Mouse (Mus musculus): ENCODE measurements around the gene Tmprss7. TPM values are rescaled to one million over a fixed set of nuclear protein-coding genes. Genes with fewer than 3 reads are reported as not detected.

Tmprss7 gene
- polyA plus RNA-seq, 1 experiment from 2014 or later, result 0.50 TPM

GRCm38 (mm10) chr16:45666136-45666535 is 27.3 kb downstream of the Tmprss7 start:
- Histone ChIP-seq H3K9me3 (ENCODE audit: control insufficient read depth, low read length) (no peaks in the 10 kb centered on the region), H3K9ac (ENCODE audit: low read depth, low read length) (no peak overlapping the region), H3K4me1 (ENCODE audit: control insufficient read depth, insufficient read depth, low read depth, low read length) (no peaks in the 10 kb centered on the region), H3K4me2 (ENCODE audit: low read length) (no peak overlapping the region), H3K27ac (ENCODE audit: low read depth, low read length) (no peak overlapping the region), H3K36me3 (ENCODE audit: control insufficient read depth, insufficient read depth, low read length) (no peaks in the 10 kb centered on the region), H3K4me3 (ENCODE audit: low read length) (no peak overlapping the region), H3K27me3 (replicated peaks; ENCODE audit: control insufficient read depth, insufficient read depth, low read length) (no peaks in the 10 kb centered on the region)
- WGBS, result 89% methylated on average over 2 of the region's 2 CpGs
- no peak for ATAC-seq

- no peak overlapping the region for H3K4me2 ChIP-seq (ENCODE audit: low read length)
- H3K4me3 ChIP-seq (ENCODE audit: low read length), result no peak overlapping the region
- no peaks in the 10 kb centered on the region for H3K9me3 ChIP-seq (ENCODE audit: control insufficient read depth, low read length)
- H3K4me1 ChIP-seq (ENCODE audit: control insufficient read depth, insufficient read depth, low read depth, low read length), result no peaks in the 10 kb centered on the region
- H3K36me3 ChIP-seq (ENCODE audit: control insufficient read depth, insufficient read depth, low read length), result no peaks in the 10 kb centered on the region
- H3K27ac ChIP-seq (ENCODE audit: low read depth, low read length), result no peak overlapping the region
- H3K27me3 ChIP-seq (replicated peaks; ENCODE audit: control insufficient read depth, insufficient read depth, low read length), result no peaks in the 10 kb centered on the region
- ATAC-seq, result no peak
- no peak overlapping the region for H3K9ac ChIP-seq (ENCODE audit: low read depth, low read length)
Measured at GRCm38 (mm10) chr16:45662381-45662780, 31.1 kb downstream of the Tmprss7 start.

DNA sequence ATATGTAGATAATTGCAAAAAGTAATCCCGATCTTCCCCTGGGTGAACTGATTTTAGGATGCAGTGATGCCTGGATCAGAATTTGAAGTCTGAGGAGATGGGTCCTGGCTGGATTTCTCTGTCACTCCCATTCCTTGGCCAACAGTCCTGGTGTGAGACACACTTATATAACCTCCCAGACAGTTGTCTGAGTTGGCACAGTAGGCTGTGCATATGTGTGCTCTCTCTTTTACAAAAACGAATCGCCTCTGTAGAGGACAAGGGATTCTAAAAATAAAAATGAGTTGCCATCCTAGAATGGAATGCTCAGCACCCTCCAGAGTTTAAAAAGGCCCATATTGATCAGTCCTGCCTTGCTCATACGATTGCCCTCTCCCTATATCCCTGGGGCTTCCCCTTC is 33.9 kb downstream of the Tmprss7 start:
- WGBS, result 89% methylated on average over 4 of the region's 4 CpGs
- H3K4me2 ChIP-seq (ENCODE audit: low read length), result no peak overlapping the region
- no peak overlapping the region for H3K4me3 ChIP-seq (ENCODE audit: low read length)
- H3K9me3 ChIP-seq (ENCODE audit: control insufficient read depth, low read length), result no peaks in the 10 kb centered on the region
- no peak overlapping the region for H3K27ac ChIP-seq (ENCODE audit: low read depth, low read length)
- H3K9ac ChIP-seq (ENCODE audit: low read depth, low read length), result no peak overlapping the region
- H3K4me1 ChIP-seq (ENCODE audit: control insufficient read depth, insufficient read depth, low read depth, low read length), result no peaks in the 10 kb centered on the region
- ATAC-seq, result no peak
- no peaks in the 10 kb centered on the region for H3K27me3 ChIP-seq (replicated peaks; ENCODE audit: control insufficient read depth, insufficient read depth, low read length)
- no peaks in the 10 kb centered on the region for H3K36me3 ChIP-seq (ENCODE audit: control insufficient read depth, insufficient read depth, low read length)

DNA sequence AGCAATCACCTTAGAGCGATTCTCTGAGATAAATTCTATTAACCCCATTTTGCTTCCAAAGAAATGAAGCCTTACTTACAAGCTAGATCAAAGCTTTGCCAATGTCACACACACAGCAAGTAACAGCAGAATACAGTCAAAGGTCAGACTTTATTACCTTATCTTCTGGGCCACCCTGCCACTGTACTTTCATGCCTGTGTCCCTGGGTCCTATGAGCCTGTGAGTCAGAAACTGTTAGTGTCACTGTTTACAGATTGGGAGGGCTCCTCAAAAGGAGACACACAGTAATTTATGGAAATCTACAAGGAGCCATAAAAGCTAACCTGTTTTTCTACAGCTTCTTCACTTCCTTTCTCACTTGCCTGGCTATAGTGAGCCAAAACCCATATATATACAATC is 35.2 kb downstream of the Tmprss7 start:
- Histone ChIP-seq H3K27me3 (replicated peaks; ENCODE audit: control insufficient read depth, insufficient read depth, low read length) (no peaks in the 10 kb centered on the region), H3K4me2 (ENCODE audit: low read length) (no peak overlapping the region), H3K9me3 (ENCODE audit: control insufficient read depth, low read length) (no peaks in the 10 kb centered on the region), H3K36me3 (ENCODE audit: control insufficient read depth, insufficient read depth, low read length) (no peaks in the 10 kb centered on the region), H3K4me1 (ENCODE audit: control insufficient read depth, insufficient read depth, low read depth, low read length) (peaks cover 5% of the 10 kb centered on the region; the same call in 1 of the 2 replicates), H3K4me3 (ENCODE audit: low read length) (no peak overlapping the region), H3K27ac (ENCODE audit: low read depth, low read length) (no peak overlapping the region), H3K9ac (ENCODE audit: low read depth, low read length) (no peak overlapping the region)
- no peak for ATAC-seq
- 76% methylated on average over 1 of the region's 1 CpGs for WGBS

- H3K4me2 ChIP-seq (ENCODE audit: low read length), result no peak overlapping the region
- no peak overlapping the region for H3K27ac ChIP-seq (ENCODE audit: low read depth, low read length)
- WGBS, result 92% methylated on average over 12 of the region's 12 CpGs
- no peaks in the 10 kb centered on the region for H3K9me3 ChIP-seq (ENCODE audit: control insufficient read depth, low read length)
- no peak overlapping the region for H3K4me3 ChIP-seq (ENCODE audit: low read length)
- H3K9ac ChIP-seq (ENCODE audit: low read depth, low read length), result no peak overlapping the region
- H3K36me3 ChIP-seq (ENCODE audit: control insufficient read depth, insufficient read depth, low read length), result no peaks in the 10 kb centered on the region
- H3K4me1 ChIP-seq (ENCODE audit: control insufficient read depth, insufficient read depth, low read depth, low read length), result peaks cover 5% of the 10 kb centered on the region; the same call in 1 of the 2 replicates
- no peak for ATAC-seq
- no peaks in the 10 kb centered on the region for H3K27me3 ChIP-seq (replicated peaks; ENCODE audit: control insufficient read depth, insufficient read depth, low read length)
Measured at GRCm38 (mm10) chr16:45657574-45658159, 35.8 kb downstream of the Tmprss7 start.

DNA sequence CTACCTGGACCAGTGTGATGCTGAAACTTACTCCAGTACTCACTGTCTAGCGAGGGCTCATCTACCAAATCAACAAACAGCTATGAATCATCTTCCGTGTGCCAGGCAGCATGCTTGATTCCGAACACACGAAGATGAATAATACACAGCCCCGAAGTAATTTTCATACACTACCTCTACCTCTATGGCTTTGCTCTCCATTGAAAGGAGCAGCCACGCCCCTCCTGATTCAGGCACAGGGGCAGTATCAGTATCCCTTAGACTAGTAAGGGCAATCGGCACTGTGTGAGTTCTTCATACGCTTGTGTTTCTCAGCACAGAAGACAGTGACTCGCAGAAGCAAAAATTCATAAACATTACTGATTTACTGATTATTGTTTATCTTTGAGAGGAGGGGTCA is 39.0 kb downstream of the Tmprss7 start:
- ATAC-seq, result no peak

DNA sequence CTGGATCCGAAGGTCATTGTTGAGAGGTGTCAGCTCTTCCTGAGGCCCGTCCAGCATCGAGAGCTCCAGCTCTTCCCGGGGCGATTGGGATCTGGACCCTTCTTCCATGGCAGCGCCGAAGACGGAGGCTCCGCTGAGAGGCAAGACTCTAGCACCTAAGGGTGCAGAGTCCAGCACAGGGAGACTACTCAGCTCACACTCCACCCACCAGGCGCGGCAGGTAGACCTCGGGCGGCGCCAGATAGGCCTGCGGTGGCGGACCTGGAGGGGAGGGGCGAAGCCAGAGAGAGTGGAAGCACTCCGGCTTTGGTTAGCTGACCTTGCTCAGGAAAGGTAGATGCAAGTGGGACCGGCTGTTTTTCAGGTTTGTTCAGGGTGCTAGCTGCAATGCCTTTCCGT is 39.5 kb downstream of the Tmprss7 start, which contains the start of gene BC016579:
BC016579 (minus strand) TSS at position 135 of the 399 bp plus-strand sequence.
- Histone ChIP-seq H3K36me3 (ENCODE audit: control insufficient read depth, insufficient read depth, low read length) (no peaks in the 10 kb centered on the region), H3K4me3 (ENCODE audit: low read length) (peak within 1 kb of the TSS; percentile 38), H3K4me2 (ENCODE audit: low read length) (peak within 1 kb of the TSS; percentile 66), H3K9ac (ENCODE audit: low read depth, low read length) (0 out of 2 replicates have a peak within 1 kb of the TSS, but pooled peaks have one; percentile 33), H3K27me3 (replicated peaks; ENCODE audit: control insufficient read depth, insufficient read depth, low read length) (no peaks in the 10 kb centered on the region), H3K4me1 (ENCODE audit: control insufficient read depth, insufficient read depth, low read depth, low read length) (peaks cover 5% of the 10 kb centered on the region; the same call in 1 of the 2 replicates), H3K27ac (ENCODE audit: low read depth, low read length) (no peak within 1 kb of the TSS), H3K9me3 (ENCODE audit: control insufficient read depth, low read length) (no peaks in the 10 kb centered on the region)
- 2% methylated on average over 20 of the region's 20 CpGs for WGBS
- ATAC-seq, result 0 out of 2 replicates have a peak, but pooled peaks have one; percentile 37

More for the DNA sequence above, 39.0 kb downstream of the Tmprss7 start:
- H3K4me1 ChIP-seq (ENCODE audit: control insufficient read depth, insufficient read depth, low read depth, low read length), result peaks cover 5% of the 10 kb centered on the region; the same call in 1 of the 2 replicates
- H3K9ac ChIP-seq (ENCODE audit: low read depth, low read length), result no peak overlapping the region
- H3K27me3 ChIP-seq (replicated peaks; ENCODE audit: control insufficient read depth, insufficient read depth, low read length), result no peaks in the 10 kb centered on the region
- no peak overlapping the region for H3K4me3 ChIP-seq (ENCODE audit: low read length)
- H3K9me3 ChIP-seq (ENCODE audit: control insufficient read depth, low read length), result no peaks in the 10 kb centered on the region
- 67% methylated on average over 9 of the region's 9 CpGs for WGBS
- H3K4me2 ChIP-seq (ENCODE audit: low read length), result no peak overlapping the region; the same call in 1 of the 2 replicates
- H3K27ac ChIP-seq (ENCODE audit: low read depth, low read length), result no peak overlapping the region
- no peaks in the 10 kb centered on the region for H3K36me3 ChIP-seq (ENCODE audit: control insufficient read depth, insufficient read depth, low read length)

DNA sequence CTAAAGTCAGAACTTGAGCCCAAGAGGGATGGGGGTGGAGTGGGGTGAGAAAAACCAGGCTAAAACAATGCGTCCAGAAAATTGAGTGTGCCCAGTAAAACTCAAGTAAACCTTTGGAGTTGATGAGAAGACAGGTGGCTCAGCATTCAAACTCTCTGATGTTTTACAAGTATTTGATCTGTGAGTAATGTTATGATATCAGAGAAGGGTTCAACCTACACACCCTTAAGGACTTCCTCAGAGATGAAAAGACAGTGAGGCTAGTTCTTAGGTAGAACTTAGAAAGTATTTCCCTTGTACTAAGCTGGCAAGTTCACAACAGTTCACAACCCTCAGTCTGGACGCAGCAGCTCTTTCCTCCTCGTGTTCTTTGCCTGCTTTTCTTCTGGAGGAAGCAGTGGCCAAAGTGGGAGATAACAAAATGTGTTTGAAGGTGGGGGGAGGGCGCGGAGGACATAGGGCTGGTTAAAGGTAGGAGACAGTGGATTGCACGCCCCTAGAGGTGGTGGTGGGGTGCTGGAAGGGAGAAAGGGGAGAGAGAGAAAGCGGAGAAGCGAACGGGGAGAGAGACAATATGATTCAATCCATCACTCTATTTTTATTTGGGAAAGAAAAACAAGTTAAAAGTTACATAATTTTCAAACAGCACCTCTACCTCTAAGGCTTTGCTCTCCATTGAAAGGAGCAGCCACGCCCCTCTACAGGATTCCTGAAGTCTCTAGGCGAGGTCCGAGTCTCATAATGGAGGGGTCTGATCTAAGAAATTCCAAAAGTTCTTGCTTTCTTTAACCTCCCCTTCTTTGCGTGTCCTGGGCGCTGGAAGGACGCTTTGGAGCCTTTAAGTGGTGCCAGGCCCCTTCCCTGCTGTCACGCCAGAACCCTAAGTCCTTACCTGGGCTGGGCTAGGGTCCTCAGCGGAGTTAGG is 40.2 kb downstream of the Tmprss7 start:
- Histone ChIP-seq H3K4me3 (ENCODE audit: low read length) (peak overlapping the region; percentile 38), H3K36me3 (ENCODE audit: control insufficient read depth, insufficient read depth, low read length) (no peaks in the 10 kb centered on the region), H3K9me3 (ENCODE audit: control insufficient read depth, low read length) (no peaks in the 10 kb centered on the region), H3K4me2 (ENCODE audit: low read length) (peak overlapping the region; percentile 66), H3K9ac (ENCODE audit: low read depth, low read length) (0 out of 2 replicates have a peak overlapping the region, but pooled peaks have one; percentile 33), H3K27me3 (replicated peaks; ENCODE audit: control insufficient read depth, insufficient read depth, low read length) (no peaks in the 10 kb centered on the region), H3K27ac (ENCODE audit: low read depth, low read length) (no peak overlapping the region), H3K4me1 (ENCODE audit: control insufficient read depth, insufficient read depth, low read depth, low read length) (peaks cover 5% of the 10 kb centered on the region; the same call in 1 of the 2 replicates)
- 14% methylated on average over 17 of the region's 17 CpGs for WGBS
- ATAC-seq, result no peak

DNA sequence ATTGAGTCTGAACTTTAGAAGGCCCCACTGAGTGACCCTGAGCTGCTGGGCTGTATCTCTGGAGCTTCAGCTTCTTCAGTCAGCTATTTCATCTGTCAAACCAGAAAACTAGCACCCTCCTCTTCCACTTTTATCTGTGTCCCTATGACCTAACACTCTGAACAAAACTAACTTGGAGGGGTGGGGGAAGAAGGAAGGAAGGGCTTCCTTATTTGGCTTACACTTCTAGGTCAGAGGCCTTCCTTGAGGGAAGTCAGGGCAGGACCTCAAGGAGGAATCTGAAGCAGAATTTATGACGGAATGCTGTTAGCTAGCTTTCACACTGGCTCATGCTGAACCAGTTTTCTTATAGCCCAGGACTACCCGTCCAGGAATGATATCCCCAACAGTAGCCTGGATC is 42.0 kb downstream of the Tmprss7 start:
- H3K4me2 ChIP-seq (ENCODE audit: low read length), result no peak overlapping the region
- H3K27me3 ChIP-seq (replicated peaks; ENCODE audit: control insufficient read depth, insufficient read depth, low read length), result no peaks in the 10 kb centered on the region

More for the DNA sequence above, 42.0 kb downstream of the Tmprss7 start:
- Histone ChIP-seq H3K27ac (ENCODE audit: low read depth, low read length) (no peak overlapping the region), H3K4me1 (ENCODE audit: control insufficient read depth, insufficient read depth, low read depth, low read length) (peaks cover 5% of the 10 kb centered on the region; the same call in 1 of the 2 replicates), H3K9me3 (ENCODE audit: control insufficient read depth, low read length) (no peaks in the 10 kb centered on the region), H3K4me3 (ENCODE audit: low read length) (no peak overlapping the region), H3K36me3 (ENCODE audit: control insufficient read depth, insufficient read depth, low read length) (no peaks in the 10 kb centered on the region), H3K9ac (ENCODE audit: low read depth, low read length) (no peak overlapping the region)
- no peak for ATAC-seq
- 78% methylated on average over 2 of the region's 2 CpGs for WGBS

Data from hindbrain, embryonic 16.5 days (tissue).